Mouse (Mus musculus) kidney, embryonic 14.5 days (tissue): ENCODE results near the gene Hmcn2. TPM values are rescaled to one million over a fixed set of nuclear protein-coding genes. Genes with fewer than 3 reads are reported as not detected.
A peak's percentile ranks its signal among the peaks of the same experiment; 100 is the strongest.

ENCODE experiments used
- ATAC-seq: fragments of 200-750 bp; cut with Nextera tagmentation; 2 replicates; pipeline ENCODE4 v1.8.0; 2017; ENCODE audit warnings: moderate number of reproducible peaks, mild to moderate bottlenecking, moderate TSS enrichment, moderate library complexity; ENCODE audit not compliant: low FRiP score, low TSS enrichment
- H3K27ac ChIP-seq: fragments of 300-500 bp; sonication (generic); 2 replicates; pipeline ENCODE4 v1.5.1; 2014; ENCODE audit warnings: low read depth, mild to moderate bottlenecking, low read length, moderate library complexity, mixed read lengths
- H3K27me3 ChIP-seq: fragments of 300-500 bp; sonication (generic); 2 replicates; pipeline ENCODE4 v1.6.1; 2014; ENCODE audit warnings: mild to moderate bottlenecking, low read length; ENCODE audit not compliant: control insufficient read depth, insufficient read depth
- H3K36me3 ChIP-seq: fragments of 300-500 bp; sonication (generic); 2 replicates; pipeline ENCODE4 v1.6.1; 2014; ENCODE audit warnings: low read length, mixed read lengths; ENCODE audit not compliant: control insufficient read depth, insufficient read depth
- H3K4me1 ChIP-seq: fragments of 300-500 bp; sonication (generic); 2 replicates; pipeline ENCODE4 v1.6.1; 2014; ENCODE audit warnings: low read length, mixed read lengths; ENCODE audit not compliant: control insufficient read depth, insufficient read depth
- H3K4me2 ChIP-seq: fragments of 300-500 bp; sonication (generic); replicated peaks from 2 replicates; pipeline ENCODE4 v1.6.1; 2014; ENCODE audit warnings: low read depth, mild to moderate bottlenecking, low read length
- H3K4me3 ChIP-seq: fragments of 300-500 bp; sonication (generic); 2 replicates; pipeline ENCODE4 v1.5.1; 2014; ENCODE audit warnings: mild to moderate bottlenecking, low read length
- H3K9ac ChIP-seq: fragments of 300-500 bp; sonication (generic); 2 replicates; pipeline ENCODE4 v1.6.1; 2014; ENCODE audit warnings: low read depth, mild to moderate bottlenecking, low read length, moderate library complexity
- H3K9me3 ChIP-seq: fragments of 300-500 bp; sonication (generic); 2 replicates; pipeline ENCODE4 v1.6.1; 2016; ENCODE audit warnings: low read length; ENCODE audit not compliant: control insufficient read depth
- WGBS: fragments of 180-500 bp; shearing (Covaris S2); extraction: QIAGEN DNeasy Blood & Tissue Kit; methylation state at CpG from one replicate; pipeline ENCODE4 v1.1.7; 2014; 5-methylcytosine and 5-hydroxymethylcytosine counted together
- polyA plus RNA-seq: library from polyadenylated mRNA; unstranded; fragments of >200 nt; fragmentation: Nextera tagmentation; extraction: Ambion mirVana; gene quantifications from 2 replicates; pipeline ENCODE4 v1.2.1, GENCODE M21; 2014

Hmcn2 gene
- polyA plus RNA-seq, 1 experiment from 2014 or later: not detected

- no peak overlapping the region for H3K4me3 ChIP-seq
- no peaks in the 10 kb centered on the region for H3K9me3 ChIP-seq
- no peaks in the 10 kb centered on the region for H3K27me3 ChIP-seq
- H3K4me2 ChIP-seq: no peak overlapping the region
- H3K4me1 ChIP-seq: no peaks in the 10 kb centered on the region
- ATAC-seq: no peak
- no peak overlapping the region for H3K27ac ChIP-seq
- H3K36me3 ChIP-seq: no peaks in the 10 kb centered on the region
- 54% methylated on average over 14 of the region's 14 CpGs for WGBS
- no peak overlapping the region for H3K9ac ChIP-seq
Observed at GRCm38 (mm10) chr2:31437480-31438245, 123.4 kb downstream of the Hmcn2 start.

- ATAC-seq: no peak
- H3K27ac ChIP-seq: no peak overlapping the region
Observed at GRCm38 (mm10) chr2:31439576-31439975, 125.4 kb downstream of the Hmcn2 start.

GRCm38 (mm10) chr2:31442480-31443160, 128.4 kb downstream of the Hmcn2 start:
- WGBS: 50% methylated on average over 11 of the region's 11 CpGs

More at GRCm38 (mm10) chr2:31439576-31439975, 125.4 kb downstream of the Hmcn2 start:
- no peak overlapping the region for H3K4me3 ChIP-seq
- no peaks in the 10 kb centered on the region for H3K9me3 ChIP-seq
- no peaks in the 10 kb centered on the region for H3K27me3 ChIP-seq
- H3K4me1 ChIP-seq: no peaks in the 10 kb centered on the region
- no peak overlapping the region for H3K4me2 ChIP-seq
- H3K9ac ChIP-seq: no peak overlapping the region
- H3K36me3 ChIP-seq: no peaks in the 10 kb centered on the region
- WGBS: 81% methylated on average over 6 of the region's 6 CpGs

GRCm38 (mm10) chr2:31446036-31446435, 131.8 kb downstream of the Hmcn2 start:
- WGBS: 78% methylated on average over 4 of the region's 4 CpGs
- ATAC-seq: no peak
- H3K4me2 ChIP-seq: no peak overlapping the region

More at GRCm38 (mm10) chr2:31442480-31443160, 128.4 kb downstream of the Hmcn2 start:
- peak; percentile 35; the same call in 1 of the 2 replicates for ATAC-seq
- Histone ChIP-seq H3K27me3 (no peaks in the 10 kb centered on the region), H3K9ac (no peak overlapping the region), H3K4me1 (no peaks in the 10 kb centered on the region), H3K4me2 (no peak overlapping the region), H3K36me3 (no peaks in the 10 kb centered on the region), H3K4me3 (no peak overlapping the region), H3K27ac (0 out of 2 replicates have a peak overlapping the region, but pooled peaks have one; percentile 7), H3K9me3 (no peaks in the 10 kb centered on the region)

GRCm38 (mm10) chr2:31446456-31446855, 132.2 kb downstream of the Hmcn2 start:
- no peaks in the 10 kb centered on the region for H3K9me3 ChIP-seq
- no peak overlapping the region for H3K4me3 ChIP-seq
- no peak overlapping the region for H3K9ac ChIP-seq
- no peaks in the 10 kb centered on the region for H3K4me1 ChIP-seq
- H3K4me2 ChIP-seq: no peak overlapping the region
- ATAC-seq: no peak
- H3K36me3 ChIP-seq: no peaks in the 10 kb centered on the region
- WGBS: 56% methylated on average over 4 of the region's 4 CpGs
- no peaks in the 10 kb centered on the region for H3K27me3 ChIP-seq
- no peak overlapping the region for H3K27ac ChIP-seq

More at GRCm38 (mm10) chr2:31446036-31446435, 131.8 kb downstream of the Hmcn2 start:
- Histone ChIP-seq H3K4me1 (no peaks in the 10 kb centered on the region), H3K9ac (no peak overlapping the region), H3K27ac (no peak overlapping the region), H3K4me3 (no peak overlapping the region), H3K36me3 (no peaks in the 10 kb centered on the region), H3K9me3 (no peaks in the 10 kb centered on the region), H3K27me3 (no peaks in the 10 kb centered on the region)

GRCm38 (mm10) chr2:31447536-31447935, 133.3 kb downstream of the Hmcn2 start:
- no peak for ATAC-seq
- Histone ChIP-seq H3K36me3 (no peaks in the 10 kb centered on the region), H3K27me3 (no peaks in the 10 kb centered on the region), H3K4me3 (no peak overlapping the region), H3K27ac (no peak overlapping the region), H3K4me2 (no peak overlapping the region), H3K9ac (no peak overlapping the region), H3K9me3 (no peaks in the 10 kb centered on the region), H3K4me1 (0 out of 2 replicates have a peak, but pooled peaks cover under 1% of the 10 kb centered on the region)
- WGBS: 72% methylated on average over 2 of the region's 2 CpGs

- Histone ChIP-seq H3K9ac (no peak overlapping the region), H3K27ac (no peak overlapping the region), H3K36me3 (no peaks in the 10 kb centered on the region), H3K4me3 (no peak overlapping the region), H3K4me1 (peaks cover 9% of the 10 kb centered on the region; the same call in 1 of the 2 replicates), H3K9me3 (no peaks in the 10 kb centered on the region), H3K4me2 (no peak overlapping the region), H3K27me3 (no peaks in the 10 kb centered on the region)
- no peak for ATAC-seq
- 59% methylated on average over 3 of the region's 3 CpGs for WGBS
Observed at GRCm38 (mm10) chr2:31448756-31449440, 134.7 kb downstream of the Hmcn2 start.

- Histone ChIP-seq H3K27ac (no peak overlapping the region), H3K9ac (no peak overlapping the region), H3K36me3 (no peaks in the 10 kb centered on the region), H3K4me1 (peaks cover 10% of the 10 kb centered on the region; the same call in 1 of the 2 replicates), H3K27me3 (no peaks in the 10 kb centered on the region), H3K4me2 (no peak overlapping the region), H3K9me3 (no peaks in the 10 kb centered on the region), H3K4me3 (no peak overlapping the region)
- WGBS: 49% methylated on average over 4 of the region's 4 CpGs
- no peak for ATAC-seq
Observed at GRCm38 (mm10) chr2:31449441-31449815, 135.2 kb downstream of the Hmcn2 start.
